18 mouse cellular contexts compared by ENCODE assay signal in the genomic region with DNA sequence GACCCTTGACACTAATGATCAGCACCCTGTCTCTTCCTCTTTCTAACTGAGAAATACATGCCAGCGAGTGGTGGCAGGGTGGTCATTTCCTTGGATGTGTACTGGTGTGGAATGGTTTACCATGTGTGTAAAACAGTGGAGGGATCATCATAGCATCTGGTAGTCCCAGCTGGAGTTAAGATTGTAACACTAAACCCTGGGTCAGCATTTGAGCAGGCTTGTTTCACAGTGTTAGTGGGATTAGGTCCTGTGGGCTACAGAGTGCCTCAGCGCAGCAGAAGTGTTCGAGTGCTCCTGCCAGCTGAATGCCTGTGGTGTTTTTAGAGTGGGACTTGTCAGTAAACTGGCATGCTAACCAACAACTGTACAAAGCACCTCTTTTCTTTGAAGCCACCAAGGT. TPM values are rescaled to one million over a fixed set of nuclear protein-coding genes. Genes with fewer than 3 reads are reported as not detected.
DNase-seq lines count a peak whose midpoint lies in the region; ATAC-seq lines count a peak whose summit lies in the region.
"Had no signal": no experiment of that assay in that cellular context is flagged by ENCODE, and none has a peak within 500 bp of the region (broad histone marks: within the 10 kb centered on the region; RNA-seq: fewer than 3 reads in every experiment).

No protein-coding gene starts in this region.

- no peaks in the 10 kb centered on the region for H3K27me3 ChIP-seq in hindbrain, embryonic 15.5 days
- H3K27me3 ChIP-seq in hindbrain, embryonic 11.5 days (ENCODE audit: control insufficient read depth, insufficient read depth, low read length): no peaks in the 10 kb centered on the region
- no peaks in the 10 kb centered on the region for H3K27me3 ChIP-seq in midbrain, embryonic 13.5 days
- no peaks in the 10 kb centered on the region for H3K27me3 ChIP-seq in midbrain, embryonic 10.5 days (ENCODE audit: low read depth, poor library complexity, severe bottlenecking)
- no peaks in the 10 kb centered on the region for H3K27me3 ChIP-seq in forebrain, embryonic 13.5 days
- H3K27me3 ChIP-seq: embryonic facial prominence, embryonic 13.5 days; liver, embryonic 13.5 days; midbrain, embryonic 12.5 days had no signal

- no peak overlapping the region for H3K9ac ChIP-seq in hindbrain, embryonic 15.5 days
- no peak overlapping the region for H3K9ac ChIP-seq in hindbrain, embryonic 11.5 days (ENCODE audit: low read depth, low read length)
- no peak overlapping the region for H3K9ac ChIP-seq in midbrain, embryonic 13.5 days (replicated peaks)
- H3K9ac ChIP-seq in forebrain, embryonic 13.5 days: no peak overlapping the region
- H3K9ac ChIP-seq: embryonic facial prominence, embryonic 13.5 days; hindbrain, embryonic 14.5 days; liver, embryonic 13.5 days; midbrain, embryonic 12.5 days had no signal

- DNase-seq in hindbrain, embryonic 11.5 days (ENCODE audit: low spot score): no peak
- no peak for DNase-seq in midbrain, embryonic 10.5 days (ENCODE audit: low spot score)
- peak; percentile 23 for DNase-seq in skeletal muscle tissue, adult 2 months (ENCODE audit: low read depth, low spot score)
- no peak for DNase-seq in right cerebral cortex, adult 18-20 months
- DNase-seq: adrenal gland, postnatal 36 days; cerebellum, adult 9-10 months; heart, adult 2 months; kidney, adult 18-20 months; liver, embryonic 13.5 days; lung, postnatal 10 days; spleen, adult 18-20 months had no signal

- 74% methylated on average over 3 of the region's 3 CpGs for WGBS in hindbrain, embryonic 15.5 days
- WGBS in hindbrain, embryonic 11.5 days: 63% methylated on average over 3 of the region's 3 CpGs
- WGBS in midbrain, embryonic 13.5 days: 46% methylated on average over 3 of the region's 3 CpGs
- WGBS in midbrain, embryonic 10.5 days: 66% methylated on average over 3 of the region's 3 CpGs
- WGBS in forebrain, embryonic 13.5 days: 62% methylated on average over 3 of the region's 3 CpGs

- H3K27ac ChIP-seq in hindbrain, embryonic 15.5 days (replicated peaks): no peak overlapping the region
- no peak overlapping the region for H3K27ac ChIP-seq in hindbrain, embryonic 11.5 days (ENCODE audit: low read depth, low read length)
- H3K27ac ChIP-seq in midbrain, embryonic 13.5 days: no peak overlapping the region
- H3K27ac ChIP-seq in midbrain, embryonic 10.5 days (replicated peaks): no peak overlapping the region
- H3K27ac ChIP-seq in forebrain, embryonic 13.5 days: no peak overlapping the region
- H3K27ac ChIP-seq: embryonic facial prominence, embryonic 13.5 days; heart, adult 2 months; hindbrain, embryonic 14.5 days; liver, embryonic 13.5 days; midbrain, embryonic 12.5 days had no signal

- H3K9me3 ChIP-seq in hindbrain, embryonic 15.5 days: no peaks in the 10 kb centered on the region
- no peaks in the 10 kb centered on the region for H3K9me3 ChIP-seq in hindbrain, embryonic 11.5 days (ENCODE audit: control insufficient read depth, low read length)
- no peaks in the 10 kb centered on the region for H3K9me3 ChIP-seq in midbrain, embryonic 13.5 days
- peaks cover 5% of the 10 kb centered on the region; the same call in 1 of the 2 replicates for H3K9me3 ChIP-seq in midbrain, embryonic 10.5 days (replicated peaks)
- H3K9me3 ChIP-seq in forebrain, embryonic 13.5 days (replicated peaks): no peaks in the 10 kb centered on the region
- H3K9me3 ChIP-seq: embryonic facial prominence, embryonic 13.5 days; liver, embryonic 13.5 days; midbrain, embryonic 12.5 days had no signal

- H3K4me2 ChIP-seq in hindbrain, embryonic 15.5 days: no peak overlapping the region
- no peak overlapping the region for H3K4me2 ChIP-seq in hindbrain, embryonic 11.5 days (replicated peaks; ENCODE audit: low read depth, low read length)
- no peak overlapping the region for H3K4me2 ChIP-seq in midbrain, embryonic 13.5 days (replicated peaks)
- no peak overlapping the region for H3K4me2 ChIP-seq in forebrain, embryonic 13.5 days
- H3K4me2 ChIP-seq: embryonic facial prominence, embryonic 13.5 days; hindbrain, embryonic 14.5 days; liver, embryonic 13.5 days; midbrain, embryonic 12.5 days had no signal

- no peak overlapping the region for H3K4me3 ChIP-seq in hindbrain, embryonic 15.5 days
- no peak overlapping the region for H3K4me3 ChIP-seq in hindbrain, embryonic 11.5 days (ENCODE audit: low read depth, low read length)
- no peak overlapping the region for H3K4me3 ChIP-seq in midbrain, embryonic 13.5 days (replicated peaks)
- no peak overlapping the region for H3K4me3 ChIP-seq in midbrain, embryonic 10.5 days
- no peak overlapping the region for H3K4me3 ChIP-seq in forebrain, embryonic 13.5 days
- H3K4me3 ChIP-seq: embryonic facial prominence, embryonic 13.5 days; heart, adult 2 months; liver, embryonic 13.5 days; midbrain, embryonic 12.5 days had no signal

- peak; percentile 38; the same call in 1 of the 2 replicates for ATAC-seq in hindbrain, embryonic 15.5 days (ENCODE audit: low FRiP score, low read depth)
- no peak for ATAC-seq in hindbrain, embryonic 11.5 days (ENCODE audit: low FRiP score)
- ATAC-seq in midbrain, embryonic 13.5 days: peak; percentile 17; the same call in 1 of the 2 replicates
- ATAC-seq in granulocyte monocyte progenitor cell, adult 5-6 weeks (replicated peaks; ENCODE audit: poor library complexity, severe bottlenecking): peak; percentile 22; the same call in 1 of the 2 replicates
- no peak for ATAC-seq in forebrain, embryonic 13.5 days

- 0 out of 2 replicates have a peak, but pooled peaks cover 3% of the 10 kb centered on the region for H3K4me1 ChIP-seq in hindbrain, embryonic 15.5 days (replicated peaks)
- H3K4me1 ChIP-seq in hindbrain, embryonic 11.5 days (replicated peaks; ENCODE audit: control insufficient read depth, insufficient read depth, low read length): no peaks in the 10 kb centered on the region
- H3K4me1 ChIP-seq in midbrain, embryonic 13.5 days (replicated peaks): peaks cover 4% of the 10 kb centered on the region; the same call in 1 of the 2 replicates
- H3K4me1 ChIP-seq in midbrain, embryonic 10.5 days: peaks cover 18% of the 10 kb centered on the region
- H3K4me1 ChIP-seq in forebrain, embryonic 13.5 days: peaks cover 7% of the 10 kb centered on the region; the same call in 1 of the 2 replicates

- no peaks in the 10 kb centered on the region for H3K36me3 ChIP-seq in hindbrain, embryonic 15.5 days
- H3K36me3 ChIP-seq in hindbrain, embryonic 11.5 days (ENCODE audit: control insufficient read depth, insufficient read depth, low read length): no peaks in the 10 kb centered on the region
- no peaks in the 10 kb centered on the region for H3K36me3 ChIP-seq in midbrain, embryonic 13.5 days
- H3K36me3 ChIP-seq in midbrain, embryonic 10.5 days: peaks cover 11% of the 10 kb centered on the region
- H3K36me3 ChIP-seq in forebrain, embryonic 13.5 days (ENCODE audit: poor library complexity, severe bottlenecking): no peaks in the 10 kb centered on the region
- H3K36me3 ChIP-seq: embryonic facial prominence, embryonic 13.5 days; liver, embryonic 13.5 days; midbrain, embryonic 12.5 days had no signal

RNA-seq across cellular contexts. Expression of a gene that starts 42.0 kb away (rescaled TPM):
- polyA plus RNA-seq in hindbrain, embryonic 15.5 days (2015; fragmentation: Nextera tagmentation; extraction: Ambion mirVana): 48.8 and 55.9 TPM in 2 replicates
- polyA plus RNA-seq in hindbrain, embryonic 11.5 days (2014; fragmentation: Nextera tagmentation; extraction: Ambion mirVana): 56.6 and 58.0 TPM in 2 replicates
- 58.4 and 62.6 TPM in 2 replicates for polyA plus RNA-seq in midbrain, embryonic 13.5 days (2015; fragmentation: Nextera tagmentation; extraction: Ambion mirVana)
- 51.3 and 54.0 TPM in 2 replicates for polyA plus RNA-seq in midbrain, embryonic 10.5 days (2016; fragmentation: Nextera tagmentation; extraction: Ambion mirVana)
- 6.6 and 10.5 TPM in 2 replicates for total RNA-seq in granulocyte monocyte progenitor cell, adult 5-6 weeks (2014; fragmentation: Nextera tagmentation)
- 2.2 and 6.1 TPM in 2 replicates for total RNA-seq in granulocyte monocyte progenitor cell, adult 5-6 weeks (2017)
- polyA plus RNA-seq in forebrain, embryonic 13.5 days (2015; fragmentation: Nextera tagmentation; extraction: Ambion mirVana): 39.7 and 42.0 TPM in 2 replicates

Comparison
In these comparisons a context has a peak if more than half of its experiments do, and no peak if none do; other contexts are left out.
1. ATAC-seq: peak in hindbrain, embryonic 15.5 days (single experiment), midbrain, embryonic 13.5 days (single experiment) and granulocyte monocyte progenitor cell, adult 5-6 weeks (single experiment); none in hindbrain, embryonic 11.5 days (single experiment) and forebrain, embryonic 13.5 days (single experiment).